Mouse (Mus musculus) embryonic facial prominence, embryonic 11.5 days (tissue): ENCODE measurements around the gene As3mt. TPM values are rescaled to one million over a fixed set of nuclear protein-coding genes. Genes with fewer than 3 reads are reported as not detected.
A peak's percentile ranks its signal among the peaks of the same experiment; 100 is the strongest.
"Not testable (repeated sequence)": the region's sequence is repeated elsewhere in the genome, so short reads cannot be mapped to it uniquely, and the experiment has no call there.

Experiments
- ATAC-seq: fragments of 200-750 bp; cut with Nextera tagmentation; replicated peaks from 2 replicates; pipeline ENCODE4 v1.8.0; 2017; ENCODE audit warnings: low read depth; ENCODE audit not compliant: insufficient number of reproducible peaks, low FRiP score, low TSS enrichment
- DNase-seq: peaks from one replicate; pipeline ENCODE4 v3.0.0-alpha.2; 2015; ENCODE audit warnings: low spot score
- H3K27ac ChIP-seq: fragments of 300-500 bp; sonication (generic); replicated peaks from 2 replicates; pipeline ENCODE4 v1.5.1; 2014; ENCODE audit warnings: mild to moderate bottlenecking, low read depth, low read length, control low read depth
- H3K27me3 ChIP-seq: fragments of 300-500 bp; sonication (generic); 2 replicates; pipeline ENCODE4 v1.6.1; 2014; ENCODE audit warnings: mild to moderate bottlenecking, low read length, moderate library complexity, mixed read lengths; ENCODE audit not compliant: control insufficient read depth, insufficient read depth
- H3K36me3 ChIP-seq: fragments of 300-500 bp; sonication (generic); replicated peaks from 2 replicates; pipeline ENCODE4 v1.6.1; 2014; ENCODE audit warnings: low read depth, mild to moderate bottlenecking, low read length, moderate library complexity, mixed read lengths; ENCODE audit not compliant: control insufficient read depth, insufficient read depth
- H3K4me1 ChIP-seq: fragments of 300-500 bp; sonication (generic); 2 replicates; pipeline ENCODE4 v1.6.1; 2014; ENCODE audit warnings: low read length, mixed read lengths; ENCODE audit not compliant: control insufficient read depth, insufficient read depth
- H3K4me2 ChIP-seq: fragments of 300-500 bp; sonication (generic); 2 replicates; pipeline ENCODE4 v1.6.1; 2014; ENCODE audit warnings: low read depth, mild to moderate bottlenecking, control low read depth, low read length, moderate library complexity
- H3K4me3 ChIP-seq: fragments of 300-500 bp; sonication (generic); 2 replicates; pipeline ENCODE4 v1.5.1; 2014; ENCODE audit warnings: low read depth, low read length, control low read depth
- H3K9ac ChIP-seq: fragments of 300-500 bp; sonication (generic); replicated peaks from 2 replicates; pipeline ENCODE4 v1.6.1; 2014; ENCODE audit warnings: mild to moderate bottlenecking, control low read depth, low read length
- H3K9me3 ChIP-seq: fragments of 300-500 bp; sonication (generic); replicated peaks from 2 replicates; pipeline ENCODE4 v1.6.1; 2016; ENCODE audit warnings: mild to moderate bottlenecking, low read length, inconsistent platforms, mixed read lengths; ENCODE audit not compliant: control insufficient read depth
- WGBS: fragments of 180-500 bp; shearing (Covaris S2); extraction: QIAGEN DNeasy Blood & Tissue Kit; methylation state at CpG from one replicate; pipeline ENCODE4 v1.1.7; 2014; 5-methylcytosine and 5-hydroxymethylcytosine counted together
- polyA plus RNA-seq: library from polyadenylated mRNA; unstranded; fragments of >200 nt; fragmentation: Nextera tagmentation; extraction: Ambion mirVana; gene quantifications from 2 replicates; pipeline ENCODE4 v1.2.1, GENCODE M21; 2014

The As3mt gene
- polyA plus RNA-seq, 1 experiment from 2014 or later = 29.3 TPM

- 85% methylated on average over 10 of the region's 10 CpGs for WGBS
- ATAC-seq, H3K27ac ChIP-seq, H3K9ac ChIP-seq, H3K4me2 ChIP-seq, H3K9me3 ChIP-seq, DNase-seq, H3K27me3 ChIP-seq, H3K4me1 ChIP-seq, H3K36me3 ChIP-seq, H3K4me3 ChIP-seq: not testable (repeated sequence)
Measured at GRCm38 (mm10) chr19:46759909-46760308, 52.7 kb downstream of the As3mt start.

GRCm38 (mm10) chr19:46760375-46761160 lies 53.3 kb downstream of the As3mt start:
- peaks cover 2% of the 10 kb centered on the region; the same call in 1 of the 2 replicates for H3K27me3 ChIP-seq
- WGBS = 18% methylated on average over 29 of the region's 29 CpGs
- peak overlapping the region; percentile 98 for H3K4me2 ChIP-seq
- no peaks in the 10 kb centered on the region for H3K4me1 ChIP-seq
- H3K9ac ChIP-seq = no peak overlapping the region
- H3K27ac ChIP-seq = no peak overlapping the region
- DNase-seq (peak; percentile 89), ATAC-seq (peak; percentile 68)
- no peaks in the 10 kb centered on the region for H3K36me3 ChIP-seq
- no peaks in the 10 kb centered on the region for H3K9me3 ChIP-seq
- peak overlapping the region; percentile 78 for H3K4me3 ChIP-seq

GRCm38 (mm10) chr19:46761247-46761946 lies 54.1 kb downstream of the As3mt start, which contains the start of gene Cnnm2:
Gene Cnnm2 (plus strand): TSS chr19:46761596.
- peak within 1 kb of the TSS; percentile 78 for H3K4me3 ChIP-seq
- H3K27me3 ChIP-seq = peaks cover 2% of the 10 kb centered on the region; the same call in 1 of the 2 replicates
- 0 out of 2 replicates have a peak within 1 kb of the TSS, but pooled peaks have one; percentile 6 for H3K27ac ChIP-seq
- ATAC-seq = peak; percentile 97
- H3K36me3 ChIP-seq = no peaks in the 10 kb centered on the region
- H3K9me3 ChIP-seq = no peaks in the 10 kb centered on the region
- DNase-seq = peak; percentile 99
- WGBS = under 1% methylated on average over 57 of the region's 59 CpGs
- peak within 1 kb of the TSS; percentile 98 for H3K4me2 ChIP-seq
- H3K9ac ChIP-seq = peak within 1 kb of the TSS; percentile 74
- no peaks in the 10 kb centered on the region for H3K4me1 ChIP-seq

- Histone ChIP-seq H3K27me3 (peaks cover 2% of the 10 kb centered on the region; the same call in 1 of the 2 replicates), H3K36me3 (no peaks in the 10 kb centered on the region), H3K4me3 (peak overlapping the region; percentile 78), H3K4me2 (peak overlapping the region; percentile 98), H3K4me1 (no peaks in the 10 kb centered on the region), H3K9me3 (no peaks in the 10 kb centered on the region), H3K9ac (peak overlapping the region; percentile 74), H3K27ac (0 out of 2 replicates have a peak overlapping the region, but pooled peaks have one; percentile 6)
- ATAC-seq = 0 out of 2 replicates have a peak, but pooled peaks have one; percentile 4
- DNase-seq = peak; percentile 24
- under 1% methylated on average over 36 of the region's 36 CpGs for WGBS
Measured at GRCm38 (mm10) chr19:46761971-46762290, 54.7 kb downstream of the As3mt start.

GRCm38 (mm10) chr19:46762291-46762991 lies 55.2 kb downstream of the As3mt start:
- Histone ChIP-seq H3K4me1 (no peaks in the 10 kb centered on the region), H3K27me3 (peaks cover 2% of the 10 kb centered on the region; the same call in 1 of the 2 replicates), H3K9me3 (no peaks in the 10 kb centered on the region), H3K36me3 (no peaks in the 10 kb centered on the region), H3K4me3 (peak overlapping the region; percentile 78), H3K27ac (no peak overlapping the region), H3K4me2 (peak overlapping the region; percentile 98), H3K9ac (peak overlapping the region; percentile 74)
- no peak for ATAC-seq
- peak; percentile 43 for DNase-seq
- 1% methylated on average over 50 of the region's 50 CpGs for WGBS

GRCm38 (mm10) chr19:46762992-46763342 lies 55.7 kb downstream of the As3mt start:
- peak; percentile 33 for DNase-seq
- Histone ChIP-seq H3K9ac (no peak overlapping the region), H3K4me3 (peak overlapping the region; percentile 78), H3K4me2 (peak overlapping the region; percentile 98), H3K27ac (no peak overlapping the region), H3K27me3 (peaks cover 2% of the 10 kb centered on the region; the same call in 1 of the 2 replicates), H3K4me1 (no peaks in the 10 kb centered on the region), H3K36me3 (no peaks in the 10 kb centered on the region), H3K9me3 (no peaks in the 10 kb centered on the region)
- WGBS = 1% methylated on average over 19 of the region's 19 CpGs
- ATAC-seq = no peak

GRCm38 (mm10) chr19:46763356-46763755 lies 56.1 kb downstream of the As3mt start:
- Histone ChIP-seq H3K4me1 (no peaks in the 10 kb centered on the region), H3K27me3 (peaks cover 2% of the 10 kb centered on the region; the same call in 1 of the 2 replicates), H3K27ac (no peak overlapping the region), H3K9ac (no peak overlapping the region), H3K36me3 (no peaks in the 10 kb centered on the region), H3K9me3 (no peaks in the 10 kb centered on the region), H3K4me2 (0 out of 2 replicates have a peak overlapping the region, but pooled peaks have one; percentile 98), H3K4me3 (peak overlapping the region; percentile 78)
- ATAC-seq = no peak
- no peak for DNase-seq
- WGBS = 10% methylated on average over 7 of the region's 7 CpGs
